Mouse (Mus musculus): ENCODE results near the gene C4b. TPM values are rescaled to one million over a fixed set of nuclear protein-coding genes. Genes with fewer than 3 reads are reported as not detected.
"Not testable (repeated sequence)": the region's sequence is repeated elsewhere in the genome, so short reads cannot be mapped to it uniquely, and the experiment has no call there.

The C4b gene
- polyA plus RNA-seq, 1 experiment from 2014 or later: 0.42 TPM

DNA sequence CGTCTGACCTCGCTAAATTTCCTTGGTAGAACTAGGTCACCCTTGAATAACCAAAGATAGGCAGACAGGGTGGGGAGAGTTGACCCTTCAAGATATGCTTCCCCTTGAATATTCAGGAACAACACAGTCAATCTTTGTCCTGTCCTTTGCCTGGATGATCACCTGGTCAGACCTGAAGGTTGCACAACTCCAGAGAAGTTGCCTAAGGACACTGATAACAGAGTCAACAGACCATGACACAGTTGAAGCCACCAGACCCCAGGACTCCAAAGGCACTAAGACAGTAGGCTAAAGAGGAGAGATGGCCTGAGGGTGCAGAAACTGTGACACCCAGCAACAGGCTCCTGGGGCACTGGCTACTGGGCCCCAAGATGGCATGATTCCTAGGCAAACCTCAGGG, 15.8 kb downstream of the C4b start:
- no peaks in the 10 kb centered on the region for H3K36me3 ChIP-seq
- H3K9me3 ChIP-seq (replicated peaks): peaks cover 2% of the 10 kb centered on the region; the same call in 1 of the 2 replicates
- 63% methylated on average over 2 of the region's 2 CpGs for WGBS (ENCODE audit: insufficient replicate concordance)
- H3K4me2 ChIP-seq: no peak overlapping the region
- no peak overlapping the region for H3K27ac ChIP-seq
- no peak overlapping the region for H3K4me3 ChIP-seq
- no peaks in the 10 kb centered on the region for H3K4me1 ChIP-seq
- no peak overlapping the region for H3K9ac ChIP-seq
- no peaks in the 10 kb centered on the region for H3K27me3 ChIP-seq (replicated peaks)
- 0 out of 2 replicates have a peak, but pooled peaks have one; percentile 48 for ATAC-seq

DNA sequence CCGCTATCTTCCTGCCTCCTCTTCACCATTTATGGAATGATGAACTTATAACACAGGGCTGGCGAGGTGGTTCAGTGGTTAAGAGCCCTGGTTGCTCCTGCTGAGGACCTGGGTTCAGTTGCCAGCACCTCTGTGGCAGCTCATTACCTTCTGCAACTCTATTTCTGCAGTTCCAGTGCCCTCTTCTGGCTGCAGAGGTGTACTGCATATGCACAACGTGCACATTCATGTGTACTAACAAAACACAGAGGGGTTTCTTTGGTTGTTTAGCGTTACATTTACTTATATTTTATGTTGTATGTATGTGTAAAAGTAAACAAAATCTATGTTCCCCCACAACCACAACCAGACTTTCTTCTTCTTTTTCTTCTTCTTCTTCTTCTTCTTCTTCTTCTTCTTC, 20.6 kb downstream of the C4b start:
- no peaks in the 10 kb centered on the region for H3K36me3 ChIP-seq
- WGBS (ENCODE audit: insufficient replicate concordance): 45% methylated on average over 4 of the region's 4 CpGs
- H3K4me3 ChIP-seq: no peak overlapping the region
- H3K27ac ChIP-seq: no peak overlapping the region
- H3K9ac ChIP-seq: no peak overlapping the region
- H3K4me1 ChIP-seq: no peaks in the 10 kb centered on the region
- no peak for ATAC-seq
- H3K27me3 ChIP-seq (replicated peaks): no peaks in the 10 kb centered on the region
- H3K9me3 ChIP-seq (replicated peaks): peaks cover 6% of the 10 kb centered on the region; the same call in 1 of the 2 replicates
- no peak overlapping the region for H3K4me2 ChIP-seq

DNA sequence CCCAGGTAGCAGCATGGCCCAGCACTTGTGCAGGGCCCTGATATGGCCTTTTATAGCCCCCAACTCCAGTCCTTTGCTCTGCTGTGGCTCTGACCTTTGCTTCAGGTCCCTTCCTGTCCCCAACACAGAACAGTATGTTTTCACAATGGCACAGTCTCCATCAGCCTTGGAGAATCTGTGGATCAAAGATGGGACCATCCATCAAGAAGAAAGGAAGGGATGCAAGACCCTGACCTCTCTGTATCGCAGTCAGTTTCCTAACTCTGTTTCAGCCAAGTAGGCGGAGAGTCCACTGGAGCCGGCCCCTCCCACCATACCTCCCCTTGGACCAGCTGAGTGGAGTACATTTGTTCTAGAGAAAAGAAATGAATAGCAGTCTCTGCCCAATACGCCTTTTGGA, 21.4 kb downstream of the C4b start:
- not testable (repeated sequence) for H3K9ac ChIP-seq, ATAC-seq

DNA sequence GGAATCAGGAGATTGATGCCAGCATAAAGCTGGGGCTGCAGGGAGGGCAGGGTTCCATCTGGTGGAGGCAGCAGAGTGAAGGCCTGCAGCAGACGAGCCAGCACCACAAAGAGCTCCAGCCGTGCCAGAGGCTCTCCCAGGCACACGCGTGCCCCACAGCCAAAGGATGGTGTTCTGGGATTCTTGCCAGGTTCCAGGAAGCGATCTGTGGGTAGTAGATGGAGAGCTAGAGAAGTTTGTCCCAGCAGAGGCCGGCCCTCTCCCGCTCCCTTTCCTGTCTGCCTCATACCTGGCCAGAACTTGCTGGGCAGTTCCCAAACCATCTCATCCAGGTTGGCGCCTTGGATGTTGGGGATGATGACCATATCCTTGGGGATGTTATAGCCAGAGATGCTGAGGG, 23.8 kb downstream of the C4b start:
- H3K9me3 ChIP-seq (replicated peaks); H3K4me1 ChIP-seq; H3K4me2 ChIP-seq; H3K27me3 ChIP-seq (replicated peaks); H3K9ac ChIP-seq; H3K36me3 ChIP-seq; ATAC-seq; H3K4me3 ChIP-seq; H3K27ac ChIP-seq: not testable (repeated sequence)
- WGBS (ENCODE audit: insufficient replicate concordance): 76% methylated on average over 8 of the region's 8 CpGs

More for the DNA sequence above, 21.4 kb downstream of the C4b start:
- H3K27ac ChIP-seq; H3K4me1 ChIP-seq; H3K4me2 ChIP-seq; H3K9me3 ChIP-seq (replicated peaks); H3K36me3 ChIP-seq; H3K4me3 ChIP-seq; H3K27me3 ChIP-seq (replicated peaks): not testable (repeated sequence)
- WGBS (ENCODE audit: insufficient replicate concordance): 81% methylated on average over 4 of the region's 4 CpGs

DNA sequence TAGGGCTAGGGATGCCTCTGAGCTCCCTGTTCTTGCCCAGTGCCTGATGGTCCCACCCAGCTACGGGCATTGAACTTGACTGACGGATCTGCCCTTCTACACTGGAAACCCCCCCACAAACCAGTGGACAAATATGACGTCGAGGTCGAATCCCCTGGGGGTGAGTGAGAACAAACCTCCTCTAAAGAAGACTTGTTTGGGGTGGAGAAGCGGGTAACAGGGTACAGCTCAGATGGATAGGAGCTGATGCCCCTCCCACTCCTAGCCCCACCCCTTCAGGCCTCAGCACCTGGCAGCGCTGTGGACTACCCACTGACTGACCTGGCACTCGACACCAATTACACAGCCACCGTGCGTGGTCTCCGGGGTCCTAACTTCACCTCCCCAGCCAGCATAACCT, 26.3 kb downstream of the C4b start:
- H3K4me1 ChIP-seq: no peaks in the 10 kb centered on the region
- H3K9ac ChIP-seq: no peak overlapping the region
- no peak overlapping the region for H3K4me3 ChIP-seq
- WGBS (ENCODE audit: insufficient replicate concordance): 60% methylated on average over 11 of the region's 11 CpGs
- no peaks in the 10 kb centered on the region for H3K36me3 ChIP-seq
- H3K9me3 ChIP-seq (replicated peaks): no peaks in the 10 kb centered on the region
- no peak overlapping the region for H3K4me2 ChIP-seq
- no peak for ATAC-seq
- no peak overlapping the region for H3K27ac ChIP-seq
- H3K27me3 ChIP-seq (replicated peaks): 0 out of 2 replicates have a peak, but pooled peaks cover 4% of the 10 kb centered on the region

DNA sequence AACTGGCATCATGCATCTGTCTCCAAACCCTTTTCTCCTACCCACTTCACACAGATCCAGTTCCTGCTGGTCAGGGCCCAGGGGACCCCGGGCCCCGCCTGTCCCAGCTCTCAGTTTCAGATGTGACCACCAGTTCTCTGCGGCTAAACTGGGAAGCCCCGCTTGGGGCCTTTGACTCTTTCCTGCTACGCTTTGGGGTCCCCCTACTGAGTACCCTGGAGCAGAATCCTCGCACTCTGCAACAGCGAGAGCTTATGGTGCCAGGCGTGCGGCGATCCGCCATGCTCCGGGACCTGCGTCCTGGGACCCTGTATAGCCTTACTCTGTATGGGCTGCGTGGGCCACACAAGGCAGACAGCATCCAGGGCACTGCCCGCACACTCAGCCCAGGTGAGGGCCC, 27.4 kb downstream of the C4b start:
- Histone ChIP-seq H3K4me1 (no peaks in the 10 kb centered on the region), H3K27me3 (replicated peaks) (0 out of 2 replicates have a peak, but pooled peaks cover 7% of the 10 kb centered on the region), H3K9ac (no peak overlapping the region), H3K9me3 (replicated peaks) (no peaks in the 10 kb centered on the region), H3K4me2 (no peak overlapping the region), H3K36me3 (no peaks in the 10 kb centered on the region), H3K27ac (no peak overlapping the region), H3K4me3 (no peak overlapping the region)
- no peak for ATAC-seq
- 74% methylated on average over 15 of the region's 15 CpGs for WGBS (ENCODE audit: insufficient replicate concordance)

DNA sequence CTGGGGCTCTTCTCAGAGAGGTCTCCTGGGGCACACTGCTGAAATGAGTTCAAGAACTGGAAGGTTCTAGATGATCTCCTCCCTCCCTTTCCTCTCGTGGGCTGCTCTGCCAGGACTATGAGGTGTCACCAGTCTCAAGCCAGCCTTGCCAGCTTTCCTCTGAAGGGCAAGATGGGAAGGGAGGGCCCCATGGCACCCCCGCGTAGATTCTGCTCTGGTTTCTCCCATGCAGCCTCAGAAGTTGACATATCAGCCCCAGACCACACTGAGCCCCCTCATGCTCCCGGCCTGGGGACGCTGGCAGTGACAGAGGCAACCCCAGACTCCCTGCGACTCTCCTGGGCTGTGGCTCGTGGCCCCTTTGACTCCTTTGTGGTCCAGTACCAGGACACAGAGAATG, 28.2 kb downstream of the C4b start:
- not testable (repeated sequence) for H3K4me3 ChIP-seq; H3K9me3 ChIP-seq (replicated peaks)
- 66% methylated on average over 7 of the region's 7 CpGs for WGBS (ENCODE audit: insufficient replicate concordance)

DNA sequence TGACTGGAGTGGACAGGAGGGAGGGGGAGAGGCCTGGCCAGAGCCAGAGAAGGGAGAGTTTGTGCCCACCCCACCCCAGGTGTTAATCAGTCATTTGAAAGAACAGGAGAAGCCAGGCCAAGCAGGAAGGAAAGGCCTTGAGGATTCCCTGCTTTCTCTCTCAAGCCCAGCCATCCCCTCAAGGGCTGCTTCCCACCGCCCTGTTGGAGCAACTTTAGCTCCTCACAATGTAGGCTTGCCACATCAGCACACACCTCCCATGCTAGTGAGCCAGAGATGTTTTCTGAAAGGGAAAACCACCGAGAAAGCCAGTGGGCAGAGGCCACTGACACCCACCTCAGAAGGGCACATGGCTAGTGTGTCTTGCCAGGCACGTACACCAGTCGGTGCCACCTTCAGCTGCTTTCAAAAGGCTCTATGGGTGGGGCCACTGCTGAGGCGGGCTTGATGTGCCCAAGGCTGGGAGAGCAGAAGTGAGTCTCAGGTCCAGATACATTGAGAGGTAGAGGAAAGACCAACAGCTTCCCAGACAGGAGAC, 28.7 kb downstream of the C4b start:
- H3K36me3 ChIP-seq, H3K27ac ChIP-seq: not testable (repeated sequence)

More for the DNA sequence above, 28.2 kb downstream of the C4b start:
- not testable (repeated sequence) for H3K27me3 ChIP-seq (replicated peaks); H3K4me2 ChIP-seq; H3K36me3 ChIP-seq; H3K9ac ChIP-seq; ATAC-seq; H3K27ac ChIP-seq; H3K4me1 ChIP-seq

DNA sequence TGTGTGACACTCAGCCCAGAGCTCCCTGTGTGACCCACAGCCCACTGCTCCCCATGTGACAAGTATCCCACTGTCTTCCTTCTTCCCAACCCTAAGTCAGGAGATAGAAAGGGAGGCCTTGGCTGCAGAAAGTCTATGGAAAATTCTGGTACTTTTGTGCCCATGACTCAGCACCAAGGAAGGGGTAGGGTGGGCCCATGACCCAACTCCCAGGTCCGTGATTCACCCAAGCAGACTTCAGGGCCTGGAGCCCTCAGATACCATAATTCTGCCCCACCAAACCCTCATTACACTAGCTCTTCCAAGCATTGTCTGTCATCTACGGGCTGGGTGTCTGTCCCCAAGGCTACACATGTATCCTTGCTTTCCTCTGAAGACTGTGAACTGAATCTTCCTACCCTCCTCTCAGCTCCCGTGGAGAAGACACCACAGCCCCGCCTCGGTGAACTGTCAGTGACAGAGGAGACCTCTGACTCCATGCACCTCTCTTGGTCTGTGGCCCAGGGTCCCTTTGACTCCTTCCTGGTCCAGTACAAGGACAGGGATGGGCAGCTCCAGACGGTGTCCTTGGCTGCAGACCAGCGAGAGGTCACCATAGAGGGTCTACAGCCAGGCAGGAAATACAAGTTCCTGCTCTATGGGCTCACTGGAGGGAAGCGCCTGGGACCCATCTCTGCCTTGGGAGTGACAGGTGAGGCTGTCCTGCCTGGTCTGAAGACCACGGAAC, 29.3 kb downstream of the C4b start:
- H3K27me3 ChIP-seq (replicated peaks); H3K4me1 ChIP-seq; H3K27ac ChIP-seq; H3K9me3 ChIP-seq (replicated peaks); H3K4me2 ChIP-seq; H3K9ac ChIP-seq; H3K4me3 ChIP-seq; H3K36me3 ChIP-seq; ATAC-seq: not testable (repeated sequence)
- 56% methylated on average over 9 of the region's 9 CpGs for WGBS (ENCODE audit: insufficient replicate concordance)

More for the DNA sequence above, 28.7 kb downstream of the C4b start:
- H3K27me3 ChIP-seq (replicated peaks); H3K4me3 ChIP-seq; H3K4me2 ChIP-seq; ATAC-seq; H3K9me3 ChIP-seq (replicated peaks); H3K9ac ChIP-seq; H3K4me1 ChIP-seq: not testable (repeated sequence)
- 61% methylated on average over 5 of the region's 5 CpGs for WGBS (ENCODE audit: insufficient replicate concordance)

DNA sequence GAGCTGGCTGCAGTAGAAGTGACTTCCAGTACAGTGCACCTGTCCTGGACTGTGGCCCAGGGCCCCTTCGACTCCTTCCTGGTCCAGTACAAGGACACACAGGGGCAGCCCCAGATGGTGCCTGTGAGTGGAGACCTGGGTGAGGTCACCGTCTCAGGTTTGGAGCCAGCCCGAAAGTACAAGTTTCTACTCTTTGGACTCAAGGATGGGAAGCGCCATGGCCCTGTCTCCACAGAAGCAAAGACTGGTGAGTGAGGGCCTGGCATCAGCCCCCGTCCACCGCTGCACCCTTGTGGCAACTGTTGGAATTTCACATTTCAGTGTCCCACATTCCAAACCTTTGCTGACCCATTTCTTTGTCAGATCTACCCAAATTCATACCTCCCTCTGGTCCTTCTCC, 30.7 kb downstream of the C4b start:
- no peaks in the 10 kb centered on the region for H3K9me3 ChIP-seq (replicated peaks)
- ATAC-seq: no peak
- no peak overlapping the region for H3K27ac ChIP-seq
- no peak overlapping the region for H3K4me3 ChIP-seq
- no peaks in the 10 kb centered on the region for H3K36me3 ChIP-seq
- WGBS (ENCODE audit: insufficient replicate concordance): 41% methylated on average over 6 of the region's 6 CpGs
- H3K4me2 ChIP-seq: no peak overlapping the region
- H3K9ac ChIP-seq: no peak overlapping the region
- 0 out of 2 replicates have a peak, but pooled peaks cover 7% of the 10 kb centered on the region for H3K27me3 ChIP-seq (replicated peaks)
- H3K4me1 ChIP-seq: no peaks in the 10 kb centered on the region

DNA sequence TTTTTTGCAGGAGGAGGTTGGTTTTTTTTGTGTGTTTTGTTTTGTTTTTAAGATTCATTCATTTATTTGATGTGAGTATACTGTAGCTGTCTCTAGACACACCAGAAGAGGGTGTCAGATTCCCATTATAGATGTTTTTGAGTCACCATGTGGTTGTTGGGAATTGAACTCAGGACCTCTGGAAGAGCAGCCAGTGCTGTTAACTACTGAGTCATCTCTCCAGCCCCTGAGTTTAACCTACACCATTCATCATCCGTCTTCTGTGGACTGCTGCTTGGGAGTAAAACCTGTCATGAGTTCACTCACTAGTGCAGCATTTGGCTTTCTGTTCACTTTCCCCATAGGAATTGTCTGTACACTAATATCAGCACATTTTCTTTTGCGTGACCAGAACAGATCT, 37.2 kb downstream of the C4b start:
- not testable (repeated sequence) for H3K4me3 ChIP-seq; H3K27me3 ChIP-seq (replicated peaks); H3K27ac ChIP-seq; H3K4me1 ChIP-seq; H3K9me3 ChIP-seq (replicated peaks); H3K9ac ChIP-seq; ATAC-seq; H3K36me3 ChIP-seq; H3K4me2 ChIP-seq
- WGBS (ENCODE audit: insufficient replicate concordance): 60% methylated on average over 2 of the region's 2 CpGs

DNA sequence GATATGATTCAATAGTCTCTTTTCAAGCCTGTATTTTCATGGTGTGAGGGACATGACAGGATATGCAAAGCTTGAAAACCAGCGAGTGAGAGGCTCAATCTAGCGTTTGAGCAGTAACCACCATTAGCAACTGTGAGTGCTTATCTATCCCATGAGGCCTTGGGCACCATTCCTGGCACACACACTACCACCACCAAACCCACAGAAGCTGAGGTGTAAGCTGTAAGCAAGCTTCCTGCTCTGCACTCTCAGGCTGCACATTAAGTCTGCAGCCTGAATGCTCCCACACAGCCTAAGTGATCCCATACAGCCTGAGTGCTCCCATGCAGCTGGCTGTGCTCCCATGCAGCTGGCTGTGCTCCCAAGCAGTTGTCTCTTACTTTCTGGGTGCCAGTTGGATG, 43.0 kb downstream of the C4b start:
- 32% methylated on average over 2 of the region's 2 CpGs for WGBS (ENCODE audit: insufficient replicate concordance)
- no peak overlapping the region for H3K4me2 ChIP-seq
- no peaks in the 10 kb centered on the region for H3K4me1 ChIP-seq
- no peaks in the 10 kb centered on the region for H3K9me3 ChIP-seq (replicated peaks)
- H3K9ac ChIP-seq: no peak overlapping the region
- H3K27me3 ChIP-seq (replicated peaks): no peaks in the 10 kb centered on the region; the same call in 1 of the 2 replicates
- ATAC-seq: no peak
- H3K4me3 ChIP-seq: no peak overlapping the region
- no peak overlapping the region for H3K27ac ChIP-seq
- no peaks in the 10 kb centered on the region for H3K36me3 ChIP-seq

All from liver, embryonic 12.5 days (tissue).